Mouse (Mus musculus) midbrain, embryonic 11.5 days (tissue): ENCODE data around the gene Snx8. TPM values are rescaled to one million over a fixed set of nuclear protein-coding genes. Genes with fewer than 3 reads are reported as not detected.

Experiments
- ATAC-seq: fragments of 200-750 bp; cut with Nextera tagmentation; 2 replicates; pipeline ENCODE4 v1.8.0; 2017; ENCODE audit warnings: moderate TSS enrichment, moderate library complexity; ENCODE audit not compliant: low FRiP score
- DNase-seq: peaks from one replicate; pipeline ENCODE4 v3.0.0; 2015; ENCODE audit warnings: low spot score; ENCODE audit errors: missing footprints
- H3K27ac ChIP-seq: fragments of 300-500 bp; sonication (generic); 2 replicates; pipeline ENCODE4 v1.5.1; 2014; ENCODE audit warnings: low read depth, low read length
- H3K27me3 ChIP-seq: fragments of 300-500 bp; sonication (generic); 2 replicates; pipeline ENCODE4 v1.6.1; 2014; ENCODE audit warnings: mild to moderate bottlenecking, low read length, moderate library complexity, mixed read lengths; ENCODE audit not compliant: control insufficient read depth, insufficient read depth
- H3K36me3 ChIP-seq: fragments of 300-500 bp; sonication (generic); 2 replicates; pipeline ENCODE4 v1.6.1; 2014; ENCODE audit warnings: mild to moderate bottlenecking, low read length, moderate library complexity, mixed read lengths; ENCODE audit not compliant: control insufficient read depth, insufficient read depth
- H3K4me1 ChIP-seq: fragments of 300-500 bp; sonication (generic); 2 replicates; pipeline ENCODE4 v1.6.1; 2014; ENCODE audit warnings: low read length; ENCODE audit not compliant: control insufficient read depth, insufficient read depth
- H3K4me2 ChIP-seq: fragments of 300-500 bp; sonication (generic); 2 replicates; pipeline ENCODE4 v1.6.1; 2014; ENCODE audit warnings: mild to moderate bottlenecking, moderate library complexity
- H3K4me3 ChIP-seq: fragments of 300-500 bp; sonication (generic); 2 replicates; pipeline ENCODE4 v1.5.1; 2014; ENCODE audit warnings: low read depth, low read length
- H3K9ac ChIP-seq: fragments of 300-500 bp; sonication (generic); 2 replicates; pipeline ENCODE4 v1.6.1; 2014; ENCODE audit warnings: low read length
- H3K9me3 ChIP-seq: fragments of 300-500 bp; sonication (generic); 2 replicates; pipeline ENCODE4 v1.6.1; 2016; ENCODE audit warnings: low read length; ENCODE audit not compliant: control insufficient read depth
- WGBS: fragments of 180-500 bp; shearing (Covaris S2); extraction: QIAGEN DNeasy Blood & Tissue Kit; methylation state at CpG from one replicate; pipeline ENCODE4 v1.1.7; 2014; 5-methylcytosine and 5-hydroxymethylcytosine counted together
- polyA plus RNA-seq: library from polyadenylated mRNA; unstranded; fragments of >200 nt; fragmentation: Nextera tagmentation; extraction: Ambion mirVana; gene quantifications from 2 replicates; pipeline ENCODE4 v1.2.1, GENCODE M21; 2014

The Snx8 gene
- polyA plus RNA-seq, 1 experiment from 2014 or later = 9.9 TPM

- no peak overlapping the region for H3K4me2 ChIP-seq
- H3K4me1 ChIP-seq = no peaks in the 10 kb centered on the region
- H3K27me3 ChIP-seq = no peaks in the 10 kb centered on the region
- no peak for ATAC-seq
- no peak overlapping the region for H3K27ac ChIP-seq
- H3K9me3 ChIP-seq = no peaks in the 10 kb centered on the region
- peak; percentile 28 for DNase-seq
- no peak overlapping the region for H3K9ac ChIP-seq
- no peak overlapping the region for H3K4me3 ChIP-seq
- H3K36me3 ChIP-seq = peaks cover 9% of the 10 kb centered on the region; the same call in 1 of the 2 replicates
- 83% methylated on average over 3 of the region's 3 CpGs for WGBS
Observed at GRCm38 (mm10) chr5:140357466-140357865, 31.6 kb downstream of the Snx8 start.

GRCm38 (mm10) chr5:140355934-140356333 is 33.1 kb downstream of the Snx8 start:
- H3K4me2 ChIP-seq = no peak overlapping the region
- H3K4me1 ChIP-seq = no peaks in the 10 kb centered on the region
- H3K9ac ChIP-seq = no peak overlapping the region
- WGBS = 86% methylated on average over 11 of the region's 11 CpGs
- no peak overlapping the region for H3K4me3 ChIP-seq
- H3K36me3 ChIP-seq = peaks cover 14% of the 10 kb centered on the region
- no peak overlapping the region for H3K27ac ChIP-seq
- no peak for ATAC-seq
- DNase-seq = no peak
- no peaks in the 10 kb centered on the region for H3K27me3 ChIP-seq
- no peaks in the 10 kb centered on the region for H3K9me3 ChIP-seq

GRCm38 (mm10) chr5:140352352-140352751 is 36.7 kb downstream of the Snx8 start:
- Histone ChIP-seq H3K9me3 (no peaks in the 10 kb centered on the region), H3K4me2 (no peak overlapping the region), H3K4me3 (no peak overlapping the region), H3K4me1 (no peaks in the 10 kb centered on the region), H3K9ac (no peak overlapping the region), H3K36me3 (peaks cover 12% of the 10 kb centered on the region), H3K27me3 (no peaks in the 10 kb centered on the region), H3K27ac (no peak overlapping the region)
- DNase-seq (peak; percentile 45), ATAC-seq (no peak)
- 98% methylated on average over 6 of the region's 6 CpGs for WGBS

GRCm38 (mm10) chr5:140350731-140351497 is 38.1 kb downstream of the Snx8 start:
- Histone ChIP-seq H3K9ac (no peak overlapping the region), H3K4me1 (no peaks in the 10 kb centered on the region), H3K27ac (no peak overlapping the region), H3K9me3 (no peaks in the 10 kb centered on the region), H3K4me3 (no peak overlapping the region), H3K4me2 (no peak overlapping the region), H3K36me3 (peaks cover 11% of the 10 kb centered on the region), H3K27me3 (no peaks in the 10 kb centered on the region)
- WGBS = 92% methylated on average over 8 of the region's 8 CpGs
- DNase-seq = peak; percentile 37
- no peak for ATAC-seq

- H3K36me3 ChIP-seq = peaks cover 11% of the 10 kb centered on the region
- H3K27ac ChIP-seq = no peak overlapping the region
- 92% methylated on average over 9 of the region's 9 CpGs for WGBS
- no peak overlapping the region for H3K4me3 ChIP-seq
- ATAC-seq (no peak), DNase-seq (peak; percentile 35)
- no peaks in the 10 kb centered on the region for H3K9me3 ChIP-seq
- no peaks in the 10 kb centered on the region for H3K27me3 ChIP-seq
- H3K4me1 ChIP-seq = no peaks in the 10 kb centered on the region
- no peak overlapping the region for H3K9ac ChIP-seq
- H3K4me2 ChIP-seq = no peak overlapping the region
Observed at GRCm38 (mm10) chr5:140349882-140350281, 39.2 kb downstream of the Snx8 start.

- no peaks in the 10 kb centered on the region for H3K27me3 ChIP-seq
- no peaks in the 10 kb centered on the region for H3K9me3 ChIP-seq
- H3K4me2 ChIP-seq = no peak overlapping the region
- no peak overlapping the region for H3K9ac ChIP-seq
- DNase-seq (no peak), ATAC-seq (no peak)
- H3K4me1 ChIP-seq = no peaks in the 10 kb centered on the region
- H3K36me3 ChIP-seq = peaks cover 2% of the 10 kb centered on the region; the same call in 1 of the 2 replicates
- 93% methylated on average over 1 of the region's 1 CpGs for WGBS
- H3K4me3 ChIP-seq = no peak overlapping the region
- H3K27ac ChIP-seq = no peak overlapping the region
Observed at GRCm38 (mm10) chr5:140346050-140346449, 43.0 kb downstream of the Snx8 start.

- no peaks in the 10 kb centered on the region for H3K4me1 ChIP-seq
- 92% methylated on average over 4 of the region's 4 CpGs for WGBS
- ATAC-seq (no peak), DNase-seq (no peak)
- peaks cover 2% of the 10 kb centered on the region; the same call in 1 of the 2 replicates for H3K36me3 ChIP-seq
- no peak overlapping the region for H3K27ac ChIP-seq
- H3K4me3 ChIP-seq = no peak overlapping the region
- no peaks in the 10 kb centered on the region for H3K27me3 ChIP-seq
- no peak overlapping the region for H3K4me2 ChIP-seq
- no peak overlapping the region for H3K9ac ChIP-seq
- no peaks in the 10 kb centered on the region for H3K9me3 ChIP-seq
Observed at GRCm38 (mm10) chr5:140345244-140345643, 43.8 kb downstream of the Snx8 start.

- Histone ChIP-seq H3K9ac (no peak overlapping the region), H3K27me3 (no peaks in the 10 kb centered on the region), H3K36me3 (peaks cover 14% of the 10 kb centered on the region; the same call in 1 of the 2 replicates), H3K4me2 (no peak overlapping the region), H3K4me1 (no peaks in the 10 kb centered on the region), H3K9me3 (0 out of 2 replicates have a peak, but pooled peaks cover 3% of the 10 kb centered on the region), H3K4me3 (no peak overlapping the region), H3K27ac (no peak overlapping the region)
- ATAC-seq (no peak), DNase-seq (no peak)
- 94% methylated on average over 4 of the region's 4 CpGs for WGBS
Observed at GRCm38 (mm10) chr5:140342880-140343279, 46.2 kb downstream of the Snx8 start.

GRCm38 (mm10) chr5:140339836-140340235 is 49.2 kb downstream of the Snx8 start:
- Histone ChIP-seq H3K36me3 (peaks cover 14% of the 10 kb centered on the region; the same call in 1 of the 2 replicates), H3K4me1 (no peaks in the 10 kb centered on the region), H3K27me3 (no peaks in the 10 kb centered on the region), H3K4me3 (no peak overlapping the region), H3K27ac (no peak overlapping the region), H3K4me2 (no peak overlapping the region), H3K9me3 (0 out of 2 replicates have a peak, but pooled peaks cover 3% of the 10 kb centered on the region), H3K9ac (no peak overlapping the region)
- no peak for ATAC-seq
- no peak for DNase-seq
- 84% methylated on average over 3 of the region's 3 CpGs for WGBS
